Mouse (Mus musculus): ENCODE measurements around the gene Msi2. TPM values are rescaled to one million over a fixed set of nuclear protein-coding genes. Genes with fewer than 3 reads are reported as not detected.

The Msi2 gene
- polyA plus RNA-seq, 1 experiment: 78.5 TPM

DNA sequence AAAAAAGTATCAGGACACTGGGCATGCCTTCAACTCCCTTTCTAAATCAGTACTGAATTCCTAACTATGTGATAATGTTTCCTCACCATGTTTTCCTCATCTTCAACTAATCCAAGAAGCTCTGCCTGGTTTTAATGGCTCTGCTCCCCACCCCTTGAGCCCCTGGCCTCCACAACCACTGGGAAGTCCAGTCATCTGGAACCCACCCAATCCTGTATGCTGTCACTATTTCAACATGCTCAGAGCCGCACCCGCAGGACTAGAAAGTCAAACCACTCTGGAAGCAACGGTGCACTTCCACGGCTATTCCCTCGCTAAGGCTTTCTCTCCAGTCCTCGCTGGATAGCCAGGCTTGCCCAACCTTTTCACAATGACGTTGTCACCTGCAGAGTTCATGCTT is 106.2 kb downstream of the Msi2 start:
- Histone ChIP-seq H3K4me1 (ENCODE audit: control insufficient read depth, insufficient read depth, low read length) (peaks cover 14% of the 10 kb centered on the region), H3K4me3 (ENCODE audit: insufficient read depth, low read depth, low read length) (no peak overlapping the region), H3K27ac (ENCODE audit: insufficient read depth, low read depth, low read length) (no peak overlapping the region)
- WGBS: 93% methylated on average over 7 of the region's 7 CpGs
- TF ChIP-seq CTCF (IDR thresholded peaks at IDR 0.05; ENCODE audit: insufficient read depth, low read depth, low read length) (no peak), POLR2A (IDR thresholded peaks at IDR 0.05; ENCODE audit: insufficient read depth, low read depth, low read length) (no peak)

DNA sequence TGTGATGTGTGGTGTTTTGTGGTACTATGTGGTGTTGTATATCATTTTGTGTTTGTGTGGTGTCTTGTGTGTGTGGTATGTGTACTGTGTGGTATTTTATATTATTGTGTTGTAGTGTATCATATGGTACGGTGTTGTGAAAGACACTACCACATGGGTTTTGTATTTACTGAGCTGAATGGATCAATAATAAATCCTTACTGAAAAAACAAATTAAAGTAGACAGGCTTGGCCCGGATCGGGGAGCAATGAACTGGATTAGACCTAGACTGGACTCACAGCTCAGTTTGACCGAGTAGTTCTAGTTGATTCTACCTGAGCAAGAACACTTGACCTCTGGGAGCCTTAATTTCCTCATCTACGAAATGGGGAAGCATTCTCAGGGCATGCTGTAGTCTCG is 107.5 kb downstream of the Msi2 start:
- Histone ChIP-seq H3K27ac (ENCODE audit: insufficient read depth, low read depth, low read length) (no peak overlapping the region), H3K4me3 (ENCODE audit: insufficient read depth, low read depth, low read length) (no peak overlapping the region), H3K4me1 (ENCODE audit: control insufficient read depth, insufficient read depth, low read length) (peaks cover 13% of the 10 kb centered on the region)
- WGBS: 94% methylated on average over 6 of the region's 6 CpGs
- TF ChIP-seq POLR2A (IDR thresholded peaks at IDR 0.05; ENCODE audit: insufficient read depth, low read depth, low read length) (no peak), CTCF (IDR thresholded peaks at IDR 0.05; ENCODE audit: insufficient read depth, low read depth, low read length) (no peak)

DNA sequence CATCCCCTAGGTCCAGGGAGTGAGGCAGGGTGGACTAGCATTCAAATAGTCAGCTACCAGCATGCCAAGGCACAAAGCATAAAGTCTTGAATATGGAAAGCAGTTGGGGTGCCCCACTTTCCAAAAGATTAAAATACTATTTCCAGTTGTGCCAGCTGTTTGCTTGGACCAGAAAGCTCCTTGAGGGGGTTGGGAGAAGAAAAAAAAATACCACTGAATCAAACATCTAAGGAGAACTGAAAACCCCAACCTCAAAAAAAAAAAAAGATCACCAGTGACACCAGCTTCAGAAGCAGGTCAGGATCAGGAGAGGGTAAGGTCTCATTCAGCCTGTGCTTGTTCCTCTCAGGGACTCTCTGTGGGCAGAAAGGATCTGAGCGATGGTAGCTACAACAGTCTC is 108.2 kb downstream of the Msi2 start:
- peaks cover 12% of the 10 kb centered on the region for H3K4me1 ChIP-seq (ENCODE audit: control insufficient read depth, insufficient read depth, low read length)
- no peak overlapping the region for H3K27ac ChIP-seq (ENCODE audit: insufficient read depth, low read depth, low read length)
- no peak overlapping the region for H3K4me3 ChIP-seq (ENCODE audit: insufficient read depth, low read depth, low read length)
- TF ChIP-seq CTCF (IDR thresholded peaks at IDR 0.05; ENCODE audit: insufficient read depth, low read depth, low read length) (no peak), POLR2A (IDR thresholded peaks at IDR 0.05; ENCODE audit: insufficient read depth, low read depth, low read length) (no peak)
- WGBS: 97% methylated on average over 1 of the region's 1 CpGs

DNA sequence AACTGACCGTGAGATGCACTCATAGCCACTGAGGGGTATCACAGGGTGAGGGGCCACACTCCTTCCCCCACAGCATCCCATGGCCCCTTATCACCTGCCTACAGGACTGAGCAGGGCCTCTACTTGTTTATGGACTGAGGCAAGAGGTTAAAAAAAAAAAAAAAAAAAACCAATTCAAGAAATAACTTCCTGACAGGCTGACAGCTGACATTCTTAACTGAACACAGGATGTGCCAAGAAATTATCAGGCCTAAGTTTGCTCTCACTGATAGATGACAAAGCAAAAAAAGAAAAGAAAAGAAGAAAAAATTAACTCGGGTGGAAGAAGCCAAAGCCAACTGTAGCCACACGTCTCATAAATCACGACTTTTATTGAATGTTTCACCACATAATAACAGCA is 109.7 kb downstream of the Msi2 start:
- 75% methylated on average over 4 of the region's 4 CpGs for WGBS
- Histone ChIP-seq H3K4me3 (ENCODE audit: insufficient read depth, low read depth, low read length) (no peak overlapping the region), H3K4me1 (ENCODE audit: control insufficient read depth, insufficient read depth, low read length) (peaks cover 7% of the 10 kb centered on the region), H3K27ac (ENCODE audit: insufficient read depth, low read depth, low read length) (no peak overlapping the region)
- TF ChIP-seq POLR2A (IDR thresholded peaks at IDR 0.05; ENCODE audit: insufficient read depth, low read depth, low read length): no peak
- no peak for TF ChIP-seq CTCF (IDR thresholded peaks at IDR 0.05; ENCODE audit: insufficient read depth, low read depth, low read length)

GRCm38 (mm10) chr11:88607725-88608383 is 110.5 kb downstream of the Msi2 start:
- peaks cover 7% of the 10 kb centered on the region for H3K4me1 ChIP-seq (ENCODE audit: control insufficient read depth, insufficient read depth, low read length)
- H3K27ac ChIP-seq (ENCODE audit: insufficient read depth, low read depth, low read length): no peak overlapping the region
- TF ChIP-seq CTCF (IDR thresholded peaks at IDR 0.05; ENCODE audit: insufficient read depth, low read depth, low read length): no peak
- no peak for TF ChIP-seq POLR2A (IDR thresholded peaks at IDR 0.05; ENCODE audit: insufficient read depth, low read depth, low read length)
- H3K4me3 ChIP-seq (ENCODE audit: insufficient read depth, low read depth, low read length): no peak overlapping the region
- 65% methylated on average over 12 of the region's 12 CpGs for WGBS

- WGBS: 80% methylated on average over 6 of the region's 6 CpGs
- peaks cover 7% of the 10 kb centered on the region for H3K4me1 ChIP-seq (ENCODE audit: control insufficient read depth, insufficient read depth, low read length)
- no peak overlapping the region for H3K27ac ChIP-seq (ENCODE audit: insufficient read depth, low read depth, low read length)
- no peak overlapping the region for H3K4me3 ChIP-seq (ENCODE audit: insufficient read depth, low read depth, low read length)
- TF ChIP-seq CTCF (IDR thresholded peaks at IDR 0.05; ENCODE audit: insufficient read depth, low read depth, low read length): no peak
- TF ChIP-seq POLR2A (IDR thresholded peaks at IDR 0.05; ENCODE audit: insufficient read depth, low read depth, low read length): no peak
Observed at GRCm38 (mm10) chr11:88605771-88606170, 112.5 kb downstream of the Msi2 start.

- H3K4me1 ChIP-seq (ENCODE audit: control insufficient read depth, insufficient read depth, low read length): peaks cover 7% of the 10 kb centered on the region
- TF ChIP-seq CTCF (IDR thresholded peaks at IDR 0.05; ENCODE audit: insufficient read depth, low read depth, low read length): no peak
- H3K27ac ChIP-seq (ENCODE audit: insufficient read depth, low read depth, low read length): no peak overlapping the region
- no peak overlapping the region for H3K4me3 ChIP-seq (ENCODE audit: insufficient read depth, low read depth, low read length)
- 68% methylated on average over 12 of the region's 12 CpGs for WGBS
Observed at GRCm38 (mm10) chr11:88605098-88605525, 113.2 kb downstream of the Msi2 start.

GRCm38 (mm10) chr11:88604635-88605034 is 113.7 kb downstream of the Msi2 start:
- TF ChIP-seq POLR2A (IDR thresholded peaks at IDR 0.05; ENCODE audit: insufficient read depth, low read depth, low read length): no peak
- no peak for TF ChIP-seq CTCF (IDR thresholded peaks at IDR 0.05; ENCODE audit: insufficient read depth, low read depth, low read length)
- WGBS: 79% methylated on average over 2 of the region's 2 CpGs
- Histone ChIP-seq H3K27ac (ENCODE audit: insufficient read depth, low read depth, low read length) (no peak overlapping the region), H3K4me1 (ENCODE audit: control insufficient read depth, insufficient read depth, low read length) (peaks cover 10% of the 10 kb centered on the region), H3K4me3 (ENCODE audit: insufficient read depth, low read depth, low read length) (no peak overlapping the region)

DNA sequence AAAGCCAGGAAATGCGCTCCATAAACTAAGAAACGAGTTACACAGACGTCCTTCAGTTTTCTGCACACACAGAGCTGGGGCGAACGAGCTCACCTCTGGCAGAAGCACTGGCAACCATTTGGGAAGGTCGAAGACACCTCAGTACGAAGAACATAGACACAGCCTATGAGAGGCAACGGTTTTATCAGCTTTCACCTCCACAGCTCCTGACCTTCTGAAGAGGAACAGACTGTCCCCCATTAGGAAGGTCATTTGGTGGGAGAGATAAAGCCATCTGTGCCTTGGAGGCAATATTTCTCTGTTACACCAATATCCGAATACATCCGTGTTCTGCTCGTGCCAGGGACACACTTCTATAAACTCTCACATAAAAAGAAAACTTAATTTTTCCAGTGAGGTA is 114.9 kb downstream of the Msi2 start:
- Histone ChIP-seq H3K4me3 (ENCODE audit: insufficient read depth, low read depth, low read length) (no peak overlapping the region), H3K4me1 (ENCODE audit: control insufficient read depth, insufficient read depth, low read length) (peaks cover 18% of the 10 kb centered on the region), H3K27ac (ENCODE audit: insufficient read depth, low read depth, low read length) (no peak overlapping the region)
- no peak for TF ChIP-seq POLR2A (IDR thresholded peaks at IDR 0.05; ENCODE audit: insufficient read depth, low read depth, low read length)
- TF ChIP-seq CTCF (IDR thresholded peaks at IDR 0.05; ENCODE audit: insufficient read depth, low read depth, low read length): no peak
- 91% methylated on average over 11 of the region's 11 CpGs for WGBS

Data from olfactory bulb, adult 2 months (tissue).